Mouse (Mus musculus) MEL (cell line): ENCODE measurements around the gene Rlim. TPM values are rescaled to one million over a fixed set of nuclear protein-coding genes. Genes with fewer than 3 reads are reported as not detected.

Source experiments
- DNase-seq: peaks from one replicate; pipeline ENCODE4 v3.0.0; 2011; ENCODE audit warnings: low read depth, low spot score
- H3K27ac ChIP-seq: 2 replicates; pipeline ENCODE4 v1.5.1; 2012; ENCODE audit warnings: low read depth, mild to moderate bottlenecking, control low read depth, low read length, moderate library complexity; ENCODE audit not compliant: control insufficient read depth
- H3K27me3 ChIP-seq, 2 experiments: fragments of 150-350 bp in 1 of 2; sonication (generic) in 1 of 2; 2 replicates each; pipeline ENCODE4 v1.6.1; 2012; ENCODE audit warnings: low read length in 2 of 2, mild to moderate bottlenecking in 2 of 2, improper control_type of control experiment in 1 of 2, moderate library complexity in 1 of 2; ENCODE audit not compliant: insufficient read depth in 2 of 2, control insufficient read depth in 1 of 2
- H3K36me3 ChIP-seq, 2 experiments: 2 replicates each; pipeline ENCODE4 v1.6.1; 2012 to 2014; ENCODE audit warnings: low read length in 2 of 2, improper control_type of control experiment in 1 of 2, inconsistent platforms in 1 of 2, mild to moderate bottlenecking in 1 of 2; ENCODE audit not compliant: insufficient read depth in 2 of 2, control insufficient read depth in 1 of 2
- H3K4me1 ChIP-seq, 2 experiments: fragments of 150-350 bp in 1 of 2; sonication (generic) in 1 of 2; 2 replicates each; pipeline ENCODE4 v1.6.1; 2012; ENCODE audit warnings: low read length in 2 of 2, improper control_type of control experiment in 1 of 2, mild to moderate bottlenecking in 1 of 2; ENCODE audit not compliant: insufficient read depth in 2 of 2, control insufficient read depth in 1 of 2
- H3K4me3 ChIP-seq, 2 experiments: fragments of 150-350 bp in 1 of 2; sonication (generic) in 1 of 2; 2 replicates each; pipeline ENCODE4 v1.5.1; 2012; ENCODE audit warnings: low read depth in 2 of 2, low read length in 2 of 2, mild to moderate bottlenecking in 2 of 2, moderate library complexity in 2 of 2, control low read depth in 1 of 2, improper control_type of control experiment in 1 of 2; ENCODE audit not compliant: control insufficient read depth in 1 of 2, insufficient read depth in 1 of 2
- H3K79me2 ChIP-seq: 2 replicates; pipeline ENCODE4 v1.6.1; 2012; ENCODE audit warnings: mild to moderate bottlenecking, low read length, moderate library complexity; ENCODE audit not compliant: control insufficient read depth, poor library complexity, insufficient read depth
- H3K9ac ChIP-seq: 2 replicates; pipeline ENCODE4 v1.6.1; 2012; ENCODE audit warnings: low read depth, mild to moderate bottlenecking, control low read depth, low read length, moderate library complexity; ENCODE audit not compliant: control insufficient read depth, poor library complexity, severe bottlenecking
- H3K9me3 ChIP-seq: fragments of 150-350 bp; sonication (generic); replicated peaks from 2 replicates; pipeline ENCODE4 v1.6.1; 2012; ENCODE audit warnings: mild to moderate bottlenecking, low read length, improper control_type of control experiment, moderate library complexity; ENCODE audit not compliant: insufficient read depth
- BHLHE40 ChIP-seq: IDR thresholded peaks from 2 replicates; pipeline ENCODE4 v1.6.1; 2012; ENCODE audit warnings: low read depth, mild to moderate bottlenecking, inconsistent platforms, low read length, improper control_type of control experiment, borderline replicate concordance
- CTCF ChIP-seq, 3 experiments: IDR thresholded peaks in 2 of 3; conservative IDR thresholded peaks in 1 of 3; 2 replicates each; pipeline ENCODE4 v1.5.1; 2011 to 2012; ENCODE audit warnings: low read length in 3 of 3, low read depth in 2 of 3, mild to moderate bottlenecking in 2 of 3, improper control_type of control experiment in 1 of 3, inconsistent platforms in 1 of 3, mixed read lengths in 1 of 3, moderate library complexity in 1 of 3; ENCODE audit not compliant: control insufficient read depth in 1 of 3, insufficient read depth in 1 of 3, poor library complexity in 1 of 3, severe bottlenecking in 1 of 3
- EP300 ChIP-seq, 2 experiments: IDR thresholded peaks; 2 replicates each; pipeline ENCODE4 v1.6.1; 2011; ENCODE audit warnings: improper control_type of control experiment in 2 of 2, low read length in 2 of 2, low read depth in 1 of 2, mild to moderate bottlenecking in 1 of 2
- GATA1 ChIP-seq: IDR thresholded peaks from 2 replicates; pipeline ENCODE4 v1.6.1; 2011; ENCODE audit warnings: low read depth, low read length, improper control_type of control experiment
- HCFC1 ChIP-seq: IDR thresholded peaks from 2 replicates; pipeline ENCODE4 v1.6.1; 2012; ENCODE audit warnings: low read depth, mild to moderate bottlenecking, inconsistent platforms, low read length, improper control_type of control experiment, moderate library complexity
- KAT2A ChIP-seq: conservative IDR thresholded peaks from 2 replicates; pipeline ENCODE4 v1.6.1; 2012; ENCODE audit warnings: low read depth, low read length, improper control_type of control experiment, inconsistent platforms
- MAX ChIP-seq: IDR thresholded peaks from 2 replicates; pipeline ENCODE4 v1.6.1; 2011; ENCODE audit warnings: low read length, improper control_type of control experiment
- NELFE ChIP-seq: IDR thresholded peaks from 2 replicates; pipeline ENCODE4 v1.6.1; 2011; ENCODE audit warnings: low read depth, low read length, improper control_type of control experiment
- POLR2A ChIP-seq, 2 experiments: IDR thresholded peaks; 2 replicates each; pipeline ENCODE4 v1.6.1; 2011 to 2012; ENCODE audit warnings: low read length in 2 of 2, mild to moderate bottlenecking in 2 of 2, control low read depth in 1 of 2, improper control_type of control experiment in 1 of 2, low read depth in 1 of 2, moderate library complexity in 1 of 2; ENCODE audit not compliant: control insufficient read depth in 1 of 2, insufficient read depth in 1 of 2, poor library complexity in 1 of 2
- SIN3A ChIP-seq: IDR thresholded peaks from 2 replicates; pipeline ENCODE4 v1.6.1; 2012; ENCODE audit warnings: low read length, improper control_type of control experiment, inconsistent platforms
- SMC3 ChIP-seq: IDR thresholded peaks from 2 replicates; pipeline ENCODE4 v1.6.1; 2011; ENCODE audit warnings: low read depth, low read length, improper control_type of control experiment
- TAL1 ChIP-seq: IDR thresholded peaks from 2 replicates; pipeline ENCODE4 v1.6.1; 2012; ENCODE audit warnings: mild to moderate bottlenecking, inconsistent platforms, low read length, moderate library complexity, mixed read lengths
- TBP ChIP-seq: IDR thresholded peaks from 2 replicates; pipeline ENCODE4 v1.8.0; 2011; ENCODE audit warnings: low read depth, low read length, improper control_type of control experiment
- TCF12 ChIP-seq: IDR thresholded peaks from 2 replicates; pipeline ENCODE4 v1.6.1; 2014; ENCODE audit warnings: low read depth, mild to moderate bottlenecking, inconsistent platforms, low read length, improper control_type of control experiment, moderate library complexity
- UBTF ChIP-seq: IDR thresholded peaks from 2 replicates; pipeline ENCODE4 v1.6.1; 2012; ENCODE audit warnings: low read depth, mild to moderate bottlenecking, inconsistent platforms, low read length, improper control_type of control experiment, moderate library complexity, borderline replicate concordance; ENCODE audit not compliant: insufficient read depth
- USF1 ChIP-seq: IDR thresholded peaks from 2 replicates; pipeline ENCODE4 v1.6.1; 2014; ENCODE audit warnings: low read depth, mild to moderate bottlenecking, inconsistent platforms, low read length, improper control_type of control experiment, moderate library complexity
- ZKSCAN1 ChIP-seq: IDR thresholded peaks from 2 replicates; pipeline ENCODE4 v1.6.1; 2012; ENCODE audit warnings: low read depth, mild to moderate bottlenecking, inconsistent platforms, low read length, improper control_type of control experiment, moderate library complexity
- ZMIZ1 ChIP-seq: IDR thresholded peaks from 2 replicates; pipeline ENCODE4 v1.6.1; 2012; ENCODE audit warnings: low read depth, mild to moderate bottlenecking, inconsistent platforms, low read length, improper control_type of control experiment, moderate library complexity
- ZNF384 ChIP-seq: IDR thresholded peaks from 2 replicates; pipeline ENCODE4 v1.6.1; 2012; ENCODE audit warnings: low read depth, mild to moderate bottlenecking, inconsistent platforms, low read length, improper control_type of control experiment
- polyA plus RNA-seq, 2 experiments: library from polyadenylated mRNA; stranded (reverse) in 1 of 2; unstranded in 1 of 2; fragments of >175 nt in 1 of 2; fragments of >200 nt in 1 of 2; gene quantifications; 2 replicates each; pipeline versions ENCODE4 v1.2.1 to v1.2.4; 2012; ENCODE audit warnings: low replicate concordance in 2 of 2, low read depth in 1 of 2; ENCODE audit not compliant: insufficient read length in 2 of 2, insufficient read depth in 1 of 2, missing spikeins in 1 of 2
- total RNA-seq: library from RNA; depleted of rRNA; stranded (reverse); fragments of 300-350 nt; gene quantifications from 2 replicates; pipeline ENCODE4 v1.2.3, GENCODE M21; 2012

Gene Rlim
- total and polyA plus RNA-seq, 3 experiments, result 20.8 to 84.2 (median 30.0) TPM

DNA sequence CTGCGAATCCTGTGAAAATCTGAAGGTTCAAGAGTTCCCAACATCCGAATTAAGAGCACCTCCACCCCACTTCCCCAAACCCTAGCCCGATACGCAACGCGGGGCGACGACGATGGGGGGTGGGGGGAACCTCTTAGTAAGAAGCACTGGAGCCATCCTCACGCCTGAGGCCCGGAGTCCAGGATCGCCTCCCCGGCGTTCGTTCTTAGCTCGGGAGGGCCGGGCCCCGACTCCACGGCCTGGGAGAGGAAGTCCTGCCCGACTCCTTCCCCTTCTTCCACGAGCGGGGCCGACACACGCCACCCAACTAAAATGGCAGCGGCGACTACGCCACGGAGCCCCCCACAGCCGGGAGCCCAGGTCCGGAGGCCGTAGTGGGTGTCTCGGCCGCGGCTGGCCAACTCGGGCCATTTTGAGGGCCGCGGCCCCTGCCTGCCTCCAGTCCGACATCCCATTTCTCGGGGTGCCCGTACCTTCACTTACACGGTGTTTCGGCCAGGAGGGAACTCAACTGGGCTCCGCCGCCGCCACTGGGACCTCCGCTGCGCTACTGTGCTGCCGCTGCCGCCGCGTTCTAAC lies 405 bp downstream of the Rlim start:
- DNase-seq, result peak; percentile 70
- Histone ChIP-seq H3K79me2 (peaks cover 27% of the 10 kb centered on the region), H3K9ac (peak overlapping the region; percentile 94), H3K36me3 (peaks cover 13 to 14% of the 10 kb centered on the region in 2 experiments), H3K27me3 (no peaks in the 10 kb centered on the region), H3K4me3 (peak overlapping the region; percentile 56 to 93), H3K27ac (peak overlapping the region; percentile 88), H3K9me3 (no peaks in the 10 kb centered on the region), H3K4me1 (no peaks in the 10 kb centered on the region)
- TF ChIP-seq HCFC1 (no peak), CTCF (IDR thresholded peaks at IDR 0.05 in 2 of 3, conservative IDR thresholded peaks at IDR 0.05 in 1 of 3; ENCODE audit: control insufficient read depth in 1 of 3, insufficient read depth in 1 of 3, low read depth in 2 of 3, low read length in 3 of 3, poor library complexity in 1 of 3, severe bottlenecking in 1 of 3) (no peak), SMC3 (no peak), KAT2A (no peak), POLR2A (IDR thresholded peaks at IDR 0.05; ENCODE audit: control insufficient read depth in 1 of 2, insufficient read depth in 1 of 2, low read depth in 1 of 2, low read length in 2 of 2, poor library complexity in 1 of 2) (0 out of 4 replicates have a peak, but pooled peaks of 1 of the 2 experiments have one; percentile 58), ZNF384 (no peak), SIN3A (no peak), UBTF (peak; percentile 80; the same call in 1 of the 2 replicates), ZKSCAN1 (no peak), TBP (peak; percentile 3; the same call in 1 of the 2 replicates), ZMIZ1 (no peak; the same call in 1 of the 2 replicates), NELFE (no peak; the same call in 1 of the 2 replicates), MAX (no peak), USF1 (no peak)

DNA sequence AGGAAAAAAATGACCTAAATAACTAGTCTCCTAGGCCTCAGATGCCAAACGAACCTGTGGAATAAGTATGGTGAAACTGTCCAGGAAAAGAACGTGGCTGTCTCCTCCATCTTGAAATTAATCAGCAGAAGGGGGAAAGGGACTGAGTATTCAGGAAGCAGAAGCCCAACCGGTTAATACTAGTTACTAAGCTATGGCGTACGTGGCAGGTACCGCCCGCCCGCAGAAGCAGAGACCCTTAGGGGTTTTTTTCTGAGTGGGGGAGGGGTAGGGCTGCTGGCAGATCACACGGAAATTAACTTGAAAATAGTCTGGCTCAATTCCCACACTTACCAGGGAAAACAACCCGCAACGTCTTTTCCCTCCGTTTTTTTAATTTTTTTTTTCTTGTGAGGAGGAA lies 1.0 kb downstream of the Rlim start:
- peaks cover 27% of the 10 kb centered on the region for H3K79me2 ChIP-seq
- H3K9me3 ChIP-seq, result no peaks in the 10 kb centered on the region
- peaks cover 14 to 17% of the 10 kb centered on the region in 2 experiments for H3K36me3 ChIP-seq
- peak overlapping the region; percentile 56 to 93 for H3K4me3 ChIP-seq
- H3K9ac ChIP-seq, result peak overlapping the region; percentile 94
- peak overlapping the region; percentile 88 for H3K27ac ChIP-seq
- no peaks in the 10 kb centered on the region for H3K27me3 ChIP-seq
- no peaks in the 10 kb centered on the region for H3K4me1 ChIP-seq
- peak; percentile 64 for DNase-seq
- peak; percentile 34; the same call in 1 of the 2 replicates for TF ChIP-seq ZNF384
- TF ChIP-seq BHLHE40, result no peak
- TF ChIP-seq, all 39 proteins: peak for 1

DNA sequence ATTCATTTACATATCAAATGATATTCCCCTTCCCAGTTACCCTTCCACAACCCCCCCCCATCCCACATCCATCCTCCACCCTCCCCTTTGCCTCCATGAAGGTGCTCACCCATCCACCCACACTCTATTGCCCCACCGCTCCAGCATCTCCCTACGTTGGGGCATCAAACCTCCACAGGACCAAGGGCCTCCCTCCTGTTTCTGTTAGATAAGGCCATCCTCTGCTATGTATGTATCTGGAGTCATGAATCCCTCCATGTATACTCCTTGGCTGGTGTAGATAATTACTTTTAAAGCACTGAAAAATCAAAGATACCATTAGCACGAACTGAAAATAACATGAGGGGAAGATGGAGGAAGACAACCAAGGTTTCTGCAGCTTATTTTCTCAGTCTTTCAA lies 41.4 kb downstream of the Rlim start:
- DNase-seq, result no peak
- H3K9me3 ChIP-seq, result no peaks in the 10 kb centered on the region
- no peak overlapping the region for H3K27ac ChIP-seq
- H3K4me1 ChIP-seq, result no peaks in the 10 kb centered on the region
- TF ChIP-seq USF1 (no peak), TCF12 (no peak), TAL1 (0 out of 2 replicates have a peak, but pooled peaks have one; percentile 27), GATA1 (no peak), EP300 (IDR thresholded peaks at IDR 0.05; ENCODE audit: low read depth in 1 of 2, low read length in 2 of 2) (peak in 1 of 2 experiments; percentile 19; a peak in 1 of 4 replicates)
- H3K27me3 ChIP-seq, result no peaks in the 10 kb centered on the region
- H3K36me3 ChIP-seq, result no peaks in the 10 kb centered on the region
- H3K79me2 ChIP-seq, result no peaks in the 10 kb centered on the region
- no peak overlapping the region for H3K4me3 ChIP-seq
- no peak overlapping the region for H3K9ac ChIP-seq
